Mouse (Mus musculus) lung, postnatal 14 days (tissue): Measurements from ENCODE around the gene Olfr1212.

Source experiments
- DNase-seq: peaks from one replicate; pipeline ENCODE4 v3.0.0; 2021

Olfr1212 gene

GRCm38 (mm10) chr2:88953669-88954068, at the start of gene Olfr1212:
Olfr1212 (plus strand) TSS chr2:88953969.
- DNase-seq = no peak

DNA sequence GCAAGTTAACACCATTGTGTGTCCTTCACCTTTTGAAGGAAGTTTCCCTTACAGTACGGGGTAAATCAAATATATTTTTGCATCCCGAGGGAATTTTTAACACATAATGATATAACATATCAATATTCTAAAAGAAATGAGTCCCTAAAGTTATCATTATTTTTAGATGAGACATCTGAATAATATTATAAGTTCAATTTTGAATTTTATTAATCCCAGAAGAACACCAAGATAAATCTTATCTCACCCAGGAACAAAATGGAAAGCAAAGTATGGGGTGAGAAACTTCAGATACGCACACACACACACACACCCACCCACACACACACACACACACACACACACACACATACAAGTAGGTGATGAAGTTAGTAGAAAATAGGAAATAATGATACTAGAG, 38.7 kb upstream of the Olfr1212 start, which contains the start of gene Olfr1209:
Gene Olfr1209, minus strand, starts transcription at position 101 of the 400 bp plus-strand sequence.
- DNase-seq = no peak

DNA sequence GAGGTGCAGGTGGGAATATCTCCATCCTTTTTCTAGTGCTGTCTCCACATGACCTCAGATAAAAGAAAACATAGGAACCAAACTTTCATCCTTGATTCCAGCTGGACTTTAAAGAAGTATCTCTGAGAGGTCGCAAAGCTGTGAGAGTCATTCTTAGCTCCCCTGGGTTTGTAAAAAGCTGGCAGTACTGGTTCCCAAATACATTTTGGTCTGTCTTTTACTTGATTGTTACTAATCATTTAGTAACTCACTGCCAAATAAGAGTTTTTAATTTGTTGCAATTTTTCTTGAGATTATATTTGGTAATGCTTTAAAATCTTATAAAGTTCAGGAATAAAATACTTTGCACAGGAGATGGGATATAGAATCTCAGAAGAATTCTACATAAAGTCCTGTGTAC, 15.8 kb upstream of the Olfr1212 start, which contains the start of gene Olfr1211:
Gene Olfr1211, minus strand, starts transcription at position 101 of the 400 bp plus-strand sequence.
- DNase-seq = no peak

GRCm38 (mm10) chr2:88980181-88980580, 26.4 kb downstream of the Olfr1212 start, which contains the start of gene Gm13762:
Gm13762 (minus strand) TSS chr2:88980281.
- no peak for DNase-seq

DNA sequence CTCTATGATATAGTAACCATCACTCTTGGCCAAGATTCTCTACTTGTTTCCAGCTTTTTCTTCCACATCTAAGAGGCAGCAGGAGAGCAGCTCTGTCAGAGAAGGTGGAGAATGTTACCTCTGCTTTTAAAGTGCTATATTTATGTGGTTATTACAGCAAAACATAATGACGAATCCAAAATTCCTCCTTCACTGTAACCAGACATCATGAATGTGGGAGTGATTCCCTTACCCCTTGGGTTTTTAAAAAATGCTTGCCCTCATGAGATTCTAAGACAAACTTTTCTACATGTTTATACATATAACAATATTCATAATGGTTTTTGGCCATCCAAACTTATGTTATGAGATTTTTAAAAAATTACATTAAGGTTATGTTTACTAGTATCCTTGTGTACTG, 38.8 kb downstream of the Olfr1212 start, which contains the start of gene Olfr1214:
Gene Olfr1214, minus strand, starts transcription at position 101 of the 400 bp plus-strand sequence.
- DNase-seq = no peak

DNA sequence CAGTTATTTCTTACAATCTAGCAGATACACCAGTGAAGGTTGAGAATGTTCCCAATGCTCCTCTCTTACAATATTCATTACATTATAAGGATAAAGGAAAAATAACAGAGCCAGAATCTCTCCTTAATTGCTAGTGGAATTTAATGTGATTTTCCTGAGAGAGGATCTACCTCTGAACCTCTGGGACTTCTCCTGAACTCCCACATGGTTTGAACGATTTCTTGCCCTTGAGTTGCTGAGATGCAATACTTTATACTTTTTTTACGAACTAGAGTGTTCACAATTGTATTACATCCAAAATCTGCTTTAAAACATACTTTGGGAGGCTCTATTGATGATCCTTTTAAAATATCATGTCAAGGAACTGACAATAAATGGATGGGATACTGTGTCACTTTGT, 53.1 kb downstream of the Olfr1212 start, which contains the start of gene Olfr1215:
Gene Olfr1215, minus strand, starts transcription at position 101 of the 400 bp plus-strand sequence.
- no peak for DNase-seq
